Mouse (Mus musculus) stomach, postnatal 0 days (tissue): Measurements from ENCODE around the gene Dnal1. TPM values are rescaled to one million over a fixed set of nuclear protein-coding genes. Genes with fewer than 3 reads are reported as not detected.

Experiments used
- ATAC-seq: fragments of 200-750 bp; cut with Nextera tagmentation; 2 replicates; pipeline ENCODE4 v1.8.0; 2017; ENCODE audit not compliant: low FRiP score, low TSS enrichment
- DNase-seq: peaks from one replicate; pipeline ENCODE4 v3.0.0-alpha.2; 2016; ENCODE audit warnings: low spot score
- H3K27ac ChIP-seq: fragments of 300-500 bp; sonication (generic); replicated peaks from 2 replicates; pipeline ENCODE4 v1.5.1; 2014; ENCODE audit warnings: mild to moderate bottlenecking, control low read depth
- H3K27me3 ChIP-seq: fragments of 300-500 bp; sonication (generic); 2 replicates; pipeline ENCODE4 v1.6.1; 2014; ENCODE audit warnings: low read length; ENCODE audit not compliant: control insufficient read depth, insufficient read depth
- H3K36me3 ChIP-seq: fragments of 300-500 bp; sonication (generic); 2 replicates; pipeline ENCODE4 v1.6.1; 2014; ENCODE audit warnings: low read length, mixed read lengths; ENCODE audit not compliant: control insufficient read depth, insufficient read depth
- H3K4me1 ChIP-seq: fragments of 300-500 bp; sonication (generic); replicated peaks from 2 replicates; pipeline ENCODE4 v1.6.1; 2014; ENCODE audit warnings: antibody characterized with exemption; ENCODE audit not compliant: control insufficient read depth, insufficient read depth
- H3K4me2 ChIP-seq: fragments of 300-500 bp; sonication (generic); replicated peaks from 2 replicates; pipeline ENCODE4 v1.6.1; 2014; ENCODE audit warnings: low read depth, mild to moderate bottlenecking, control low read depth, moderate library complexity
- H3K4me3 ChIP-seq: fragments of 300-500 bp; sonication (generic); 2 replicates; pipeline ENCODE4 v1.5.1; 2014; ENCODE audit warnings: low read depth, low read length, control low read depth
- H3K9ac ChIP-seq: fragments of 300-500 bp; sonication (generic); 2 replicates; pipeline ENCODE4 v1.6.1; 2014; ENCODE audit warnings: mild to moderate bottlenecking, low read length, control low read depth, mixed read lengths
- H3K9me3 ChIP-seq: fragments of 300-500 bp; sonication (generic); 2 replicates; pipeline ENCODE4 v1.6.1; 2016; ENCODE audit warnings: low read length; ENCODE audit not compliant: control insufficient read depth
- CTCF ChIP-seq: IDR thresholded peaks from 2 replicates; pipeline ENCODE4 v1.5.1; 2016; ENCODE audit warnings: antibody characterized with exemption, low read depth, mild to moderate bottlenecking, moderate library complexity
- EP300 ChIP-seq: optimal IDR thresholded peaks from 2 replicates; pipeline ENCODE3; 2016; ENCODE audit warnings: antibody characterized with exemption
- WGBS: fragments of 180-500 bp; shearing (Covaris S2); extraction: QIAGEN DNeasy Blood & Tissue Kit; methylation state at CpG from one replicate; pipeline ENCODE4 v1.1.7; 2014; 5-methylcytosine and 5-hydroxymethylcytosine counted together
- polyA plus RNA-seq: library from polyadenylated mRNA; unstranded; fragments of >200 nt; fragmentation: Nextera tagmentation; extraction: Ambion mirVana; gene quantifications from 2 replicates; pipeline ENCODE4 v1.2.1, GENCODE M21; 2015

The Dnal1 gene
- polyA plus RNA-seq, 1 experiment from 2014 or later = 1.7 TPM

GRCm38 (mm10) chr12:84129931-84130330 is 15.8 kb downstream of the Dnal1 start:
- Histone ChIP-seq H3K4me2 (no peak overlapping the region), H3K27me3 (no peaks in the 10 kb centered on the region), H3K4me3 (no peak overlapping the region), H3K9me3 (no peaks in the 10 kb centered on the region), H3K36me3 (peaks cover 3% of the 10 kb centered on the region; the same call in 1 of the 2 replicates), H3K27ac (no peak overlapping the region), H3K4me1 (no peaks in the 10 kb centered on the region), H3K9ac (no peak overlapping the region)
- TF ChIP-seq CTCF = no peak
- no peak for TF ChIP-seq EP300
- 89% methylated on average over 8 of the region's 8 CpGs for WGBS
- no peak for ATAC-seq
- no peak for DNase-seq

- WGBS = 71% methylated on average over 3 of the region's 3 CpGs
- no peak overlapping the region for H3K4me3 ChIP-seq
- no peak overlapping the region for H3K9ac ChIP-seq
- H3K9me3 ChIP-seq = no peaks in the 10 kb centered on the region
- H3K36me3 ChIP-seq = peaks cover 3% of the 10 kb centered on the region; the same call in 1 of the 2 replicates
- H3K27ac ChIP-seq = no peak overlapping the region
- DNase-seq (peak; percentile 50), ATAC-seq (peak; percentile 29; the same call in 1 of the 2 replicates)
- TF ChIP-seq CTCF (peak; percentile 75), EP300 (no peak)
- H3K4me2 ChIP-seq = no peak overlapping the region
- no peaks in the 10 kb centered on the region for H3K4me1 ChIP-seq
- no peaks in the 10 kb centered on the region for H3K27me3 ChIP-seq
Observed at GRCm38 (mm10) chr12:84132265-84132664, 18.1 kb downstream of the Dnal1 start.

GRCm38 (mm10) chr12:84137131-84137530 is 23.0 kb downstream of the Dnal1 start:
- Histone ChIP-seq H3K9me3 (no peaks in the 10 kb centered on the region), H3K4me3 (no peak overlapping the region), H3K27ac (no peak overlapping the region), H3K36me3 (no peaks in the 10 kb centered on the region), H3K4me2 (no peak overlapping the region), H3K4me1 (no peaks in the 10 kb centered on the region), H3K9ac (no peak overlapping the region), H3K27me3 (no peaks in the 10 kb centered on the region)
- TF ChIP-seq CTCF (no peak), EP300 (no peak)
- no peak for ATAC-seq
- 93% methylated on average over 7 of the region's 7 CpGs for WGBS
- no peak for DNase-seq

GRCm38 (mm10) chr12:84140135-84140534 is 26.0 kb downstream of the Dnal1 start:
- 62% methylated on average over 4 of the region's 4 CpGs for WGBS
- no peak for TF ChIP-seq CTCF

GRCm38 (mm10) chr12:84141271-84141670 is 27.1 kb downstream of the Dnal1 start:
- WGBS = 56% methylated on average over 4 of the region's 4 CpGs
- Histone ChIP-seq H3K36me3 (no peaks in the 10 kb centered on the region), H3K9me3 (no peaks in the 10 kb centered on the region), H3K4me2 (no peak overlapping the region), H3K27ac (no peak overlapping the region), H3K27me3 (no peaks in the 10 kb centered on the region), H3K4me3 (no peak overlapping the region), H3K9ac (no peak overlapping the region), H3K4me1 (no peaks in the 10 kb centered on the region)
- DNase-seq (no peak), ATAC-seq (peak; percentile 63; the same call in 1 of the 2 replicates)
- TF ChIP-seq EP300 (no peak), CTCF (no peak)

More at GRCm38 (mm10) chr12:84140135-84140534, 26.0 kb downstream of the Dnal1 start:
- ATAC-seq (no peak), DNase-seq (no peak)
- Histone ChIP-seq H3K4me1 (no peaks in the 10 kb centered on the region), H3K4me2 (no peak overlapping the region), H3K36me3 (no peaks in the 10 kb centered on the region), H3K27me3 (no peaks in the 10 kb centered on the region), H3K9ac (no peak overlapping the region), H3K4me3 (no peak overlapping the region), H3K9me3 (no peaks in the 10 kb centered on the region), H3K27ac (no peak overlapping the region)

GRCm38 (mm10) chr12:84142281-84143050 is 28.3 kb downstream of the Dnal1 start:
- WGBS = 55% methylated on average over 14 of the region's 14 CpGs
- no peak for ATAC-seq
- TF ChIP-seq CTCF (no peak), EP300 (no peak)

More at GRCm38 (mm10) chr12:84142281-84143050, 28.3 kb downstream of the Dnal1 start:
- H3K9me3 ChIP-seq = no peaks in the 10 kb centered on the region
- DNase-seq = no peak
- H3K27ac ChIP-seq = no peak overlapping the region
- H3K4me1 ChIP-seq = no peaks in the 10 kb centered on the region
- 0 out of 2 replicates have a peak, but pooled peaks cover 3% of the 10 kb centered on the region for H3K36me3 ChIP-seq
- no peak overlapping the region for H3K4me3 ChIP-seq
- H3K9ac ChIP-seq = no peak overlapping the region
- H3K4me2 ChIP-seq = no peak overlapping the region
- H3K27me3 ChIP-seq = no peaks in the 10 kb centered on the region
